Mouse (Mus musculus): ENCODE measurements at regions not wholly inside any gene's neighbourhood (a gene's known extent, or its start where the extent isn't known, plus 50 kb on each side); places are given as distances from the start of the nearest gene placed in this dataset.

DNA sequence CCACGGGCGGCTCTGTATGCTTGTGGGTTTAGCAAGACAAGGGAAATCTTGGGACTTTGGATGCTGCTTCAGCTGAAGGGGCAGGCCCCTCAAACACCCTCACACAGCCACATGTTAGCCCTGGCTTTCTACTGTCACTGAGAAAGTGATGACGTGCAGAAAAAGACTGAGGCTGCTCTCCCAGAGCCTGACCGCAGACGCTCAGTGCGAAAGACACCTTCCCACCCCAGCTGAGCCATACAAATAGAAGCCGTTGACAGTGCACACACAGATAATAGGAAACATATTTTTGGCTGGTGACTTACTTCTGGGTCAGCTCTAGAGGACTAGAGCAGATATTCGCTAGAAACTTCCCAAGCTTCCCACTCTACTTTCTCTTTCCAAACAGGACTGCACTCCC is 61.0 kb upstream of the Nudt7 start:
- DNase-seq: no peak

DNA sequence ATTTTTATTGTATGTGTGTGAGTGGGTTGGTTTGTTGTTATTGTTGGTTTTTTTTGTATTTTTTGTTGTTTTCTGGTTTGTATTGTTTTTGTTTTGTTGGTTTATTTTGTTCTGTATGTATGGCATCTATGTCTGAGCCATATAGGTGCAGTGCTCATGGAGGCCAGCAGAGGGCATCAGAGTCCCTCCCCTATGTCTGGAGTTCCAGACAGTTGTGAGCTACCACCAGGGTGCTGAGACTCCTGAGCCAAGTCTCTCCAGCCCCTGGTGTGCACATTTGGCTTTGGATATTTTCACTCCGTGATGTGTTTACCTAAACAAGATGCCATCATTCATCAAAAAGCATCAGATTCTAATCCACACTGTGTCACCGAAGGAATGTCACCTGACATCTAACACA is 59.2 kb upstream of the Nudt7 start:
- DNase-seq: peak; percentile 26

GRCm38 (mm10) chr8:114076701-114077100 is 56.7 kb upstream of the Nudt7 start:
- peak; percentile 13 for DNase-seq

DNA sequence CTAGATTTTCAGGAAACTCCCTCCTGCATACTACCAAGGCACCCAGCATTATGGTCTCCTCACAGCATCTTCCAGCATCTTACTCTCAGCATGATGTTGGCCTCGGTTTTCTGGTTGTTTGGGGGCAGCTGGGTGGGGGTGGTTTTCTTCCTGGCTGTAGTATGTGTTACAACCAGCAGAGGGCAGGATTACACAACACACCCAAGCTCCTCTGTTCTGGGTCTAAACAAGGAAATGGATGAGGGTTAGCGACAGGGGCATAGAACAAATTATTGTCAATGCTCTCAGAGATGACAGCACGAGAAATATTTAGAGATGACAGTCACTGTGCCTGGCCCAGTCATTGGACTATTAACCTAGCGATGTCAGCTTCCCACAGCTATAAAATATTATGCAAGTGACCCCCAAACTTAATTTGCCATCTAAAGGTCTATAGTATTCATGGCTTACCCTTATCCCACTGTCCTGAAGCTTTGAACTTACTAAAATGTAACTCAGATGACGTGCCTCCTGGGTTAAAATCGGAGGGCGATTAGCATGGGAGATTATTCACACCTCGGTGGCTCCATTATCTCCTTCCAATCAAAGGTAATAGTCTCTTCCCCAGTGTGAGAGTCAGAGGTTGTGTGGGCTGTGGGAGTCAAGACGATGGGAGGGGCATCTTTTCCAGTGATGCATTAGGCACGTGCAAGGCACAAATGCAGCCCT is 52.2 kb upstream of the Nudt7 start:
- DNase-seq: peak; percentile 35

- DNase-seq: no peak
Observed at GRCm38 (mm10) chr8:114081757-114082059, 51.6 kb upstream of the Nudt7 start.
